Mouse (Mus musculus) testis, postnatal 14 days (tissue): ENCODE measurements around the gene Noxa1.

Experiments used
- DNase-seq: peaks from one replicate; pipeline ENCODE4 v3.0.0; 2021; ENCODE audit warnings: low spot score

Noxa1 gene

GRCm38 (mm10) chr2:25098005-25098615 lies 3.2 kb upstream of the Noxa1 start:
- no peak for DNase-seq

DNA sequence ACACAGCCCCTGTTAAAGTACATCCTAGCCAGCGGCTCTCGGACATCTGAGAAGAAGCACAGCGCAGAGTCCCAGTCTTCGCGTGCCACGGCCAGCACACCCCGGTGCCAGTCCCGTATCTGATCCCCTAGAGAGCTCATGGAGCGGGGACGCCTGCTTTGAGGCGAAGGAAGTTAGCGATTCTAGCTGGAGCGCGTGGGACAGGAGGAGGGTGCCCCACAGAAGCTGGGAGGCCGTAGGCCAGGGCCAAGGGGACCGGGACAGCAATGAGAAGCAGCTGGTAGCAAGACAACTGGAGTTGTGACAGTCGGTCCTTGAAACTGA lies 202 bp downstream of the Noxa1 start:
- DNase-seq = no peak

- DNase-seq = no peak
These were observed 6.3 kb downstream of the Noxa1 start for GRCm38 (mm10) chr2:25088636-25089035.

DNA sequence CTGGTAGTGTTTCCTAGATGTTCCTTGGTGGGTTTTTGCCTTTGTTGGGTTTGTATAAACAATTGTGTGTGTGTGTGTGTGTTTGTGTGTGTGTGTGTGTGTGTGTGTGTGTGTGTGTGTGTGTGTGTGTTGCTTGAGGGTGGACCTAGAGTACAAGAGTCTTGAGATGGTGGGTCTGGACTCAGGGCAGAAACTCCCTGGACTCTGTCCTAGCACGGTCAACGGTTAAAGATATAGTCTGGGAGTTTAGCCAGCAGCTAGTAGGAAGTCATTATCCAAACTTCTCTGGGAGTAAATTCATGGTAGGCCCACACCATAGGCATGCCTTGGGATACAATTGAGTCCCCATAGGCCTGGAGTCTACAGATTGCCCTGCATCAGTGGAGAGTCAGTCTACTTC lies 7.1 kb downstream of the Noxa1 start:
- DNase-seq = no peak

DNA sequence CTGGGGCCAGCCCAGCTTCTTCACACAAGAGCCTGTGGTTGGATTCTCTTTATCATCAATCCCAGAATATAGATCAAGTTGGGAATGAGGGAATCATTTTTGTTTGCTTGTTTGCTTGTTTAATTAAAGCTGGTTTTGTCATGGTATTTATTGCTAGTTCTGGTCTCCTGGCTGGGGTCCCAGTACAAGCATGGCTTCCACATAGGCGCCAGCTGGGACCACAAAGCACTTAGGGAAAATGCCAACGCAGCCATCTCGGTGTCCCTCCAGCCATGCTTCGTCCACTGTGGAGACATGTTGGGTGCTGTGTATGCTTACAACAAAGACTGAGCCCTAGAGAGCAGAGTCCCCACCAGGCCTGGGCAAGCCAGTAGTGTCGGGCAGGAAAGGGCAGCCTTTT lies 9.4 kb downstream of the Noxa1 start:
- DNase-seq = no peak

DNA sequence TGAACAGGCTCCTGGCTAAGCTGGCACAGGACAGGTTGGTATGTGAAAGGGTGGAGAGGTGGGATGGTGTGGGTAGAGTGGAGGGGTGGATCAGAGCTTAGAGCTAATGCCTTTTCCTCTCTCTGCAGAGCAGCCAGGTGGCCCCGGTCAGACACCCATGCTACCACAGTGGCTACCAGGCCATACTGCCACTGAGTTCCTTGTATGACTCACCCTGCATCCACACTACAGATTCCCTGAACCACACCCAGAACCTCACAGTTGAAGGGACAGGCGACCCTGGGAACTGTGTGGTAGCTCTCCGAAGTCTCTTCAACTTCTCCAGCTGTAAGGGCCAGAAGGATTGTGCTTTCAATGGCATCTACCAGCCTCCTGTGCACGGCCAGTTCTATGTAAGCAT lies 11.3 kb downstream of the Noxa1 start:
- no peak for DNase-seq

- DNase-seq = no peak
These were observed 14.9 kb downstream of the Noxa1 start, which contains the start of gene Entpd8 for GRCm38 (mm10) chr2:25080076-25080475. TSS of gene Entpd8 (plus strand) at chr2:25080304.

DNA sequence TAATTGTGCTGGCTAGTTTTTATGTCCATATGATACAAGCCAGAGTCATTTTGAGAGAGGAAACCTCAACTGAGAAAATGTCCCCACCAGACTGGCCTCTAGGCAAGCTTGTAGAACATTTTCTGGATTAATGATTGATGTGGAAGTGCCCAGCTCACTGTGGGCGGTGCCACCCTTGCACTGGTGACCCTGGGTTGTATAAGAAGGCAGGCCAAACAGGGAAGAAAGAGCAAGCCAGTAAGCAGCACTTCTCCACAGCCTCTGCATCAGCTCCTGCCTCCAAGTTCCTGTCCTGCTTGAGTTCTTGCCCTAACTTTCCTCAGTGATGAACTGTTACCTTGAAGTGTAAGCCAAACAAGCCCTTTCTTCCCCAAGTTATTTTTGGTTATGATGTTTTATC lies 16.0 kb downstream of the Noxa1 start:
- no peak for DNase-seq

- DNase-seq = no peak
These were observed 19.4 kb downstream of the Noxa1 start for GRCm38 (mm10) chr2:25075506-25075905.

DNA sequence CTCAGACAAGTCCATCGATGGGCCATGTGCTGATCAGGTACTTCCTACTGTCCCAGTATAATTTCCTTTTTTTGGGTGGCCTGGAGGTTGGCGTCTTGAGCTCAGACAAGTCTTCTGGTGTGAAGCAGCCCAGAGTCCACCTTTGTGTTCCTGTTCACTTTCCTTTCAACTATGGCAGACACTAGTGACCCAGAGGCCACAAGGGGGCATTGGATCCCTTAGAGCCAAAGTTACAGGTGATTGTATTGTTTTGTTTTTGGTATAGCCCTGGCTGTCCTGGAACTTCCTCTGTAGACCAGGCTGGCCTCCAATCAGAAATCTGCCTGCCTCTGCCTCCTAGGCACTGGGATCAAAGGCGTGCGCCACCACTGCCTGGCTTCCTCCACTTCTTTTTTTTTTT lies 22.6 kb downstream of the Noxa1 start:
- no peak for DNase-seq

DNA sequence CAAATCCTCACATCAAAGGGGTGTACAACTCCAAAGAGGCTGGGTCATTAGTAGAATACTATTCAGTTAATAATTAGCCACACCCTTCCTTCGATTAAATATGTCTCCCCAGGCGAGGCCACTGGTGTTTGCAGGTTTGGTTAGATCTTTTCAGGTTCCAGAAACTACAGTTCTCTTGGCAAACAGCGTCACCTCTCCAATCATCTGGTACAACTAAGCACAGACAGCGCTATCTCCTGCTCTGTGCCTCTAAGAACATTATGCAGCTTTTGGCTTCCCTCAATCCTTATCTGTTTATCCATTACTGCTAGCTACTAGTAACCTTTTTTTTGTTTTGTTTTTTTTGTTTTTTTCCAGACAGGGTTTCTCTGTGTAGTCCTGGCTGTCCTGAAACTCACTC lies 25.4 kb downstream of the Noxa1 start:
- no peak for DNase-seq

GRCm38 (mm10) chr2:25066552-25066951 lies 28.4 kb downstream of the Noxa1 start:
- DNase-seq = no peak

GRCm38 (mm10) chr2:25065537-25065936 lies 29.4 kb downstream of the Noxa1 start:
- DNase-seq = no peak

DNA sequence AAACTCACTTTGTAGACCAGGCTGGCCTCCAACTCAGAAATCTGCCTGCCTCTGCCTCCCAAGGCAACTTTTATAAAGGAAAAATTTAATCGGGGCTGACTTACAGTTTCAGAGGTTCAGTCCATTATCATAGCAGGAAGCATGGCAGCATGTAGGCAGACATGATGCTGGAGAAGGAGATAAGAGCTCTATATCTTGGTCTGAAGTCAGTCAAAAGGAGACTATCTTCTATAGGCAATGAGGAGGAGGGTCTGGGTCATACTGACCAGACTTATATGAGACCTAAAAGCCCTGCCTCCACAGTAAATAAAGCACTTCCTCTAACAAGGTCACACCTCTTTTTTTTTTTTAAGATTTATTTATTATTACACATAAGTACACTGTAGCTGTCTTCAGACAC lies 30.7 kb downstream of the Noxa1 start:
- no peak for DNase-seq

DNA sequence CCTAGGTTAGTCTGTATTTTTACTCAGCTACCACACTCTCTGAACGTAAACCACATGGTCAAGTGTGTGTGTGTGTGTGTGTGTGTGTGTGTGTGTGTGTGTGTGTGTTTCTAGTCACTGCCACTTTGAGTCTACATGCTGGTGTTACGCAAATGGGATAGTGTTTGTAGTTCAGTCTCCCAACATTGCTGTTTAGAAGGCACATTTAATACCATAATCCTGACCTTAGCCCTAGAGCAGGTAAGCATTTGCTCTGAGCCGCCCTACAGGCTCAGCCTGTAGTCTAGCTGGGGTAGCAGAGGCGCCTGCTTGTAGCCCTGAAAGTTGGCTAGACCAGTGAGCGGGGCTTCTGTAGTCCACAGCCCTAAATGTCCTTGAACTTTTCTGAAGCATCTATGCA lies 31.4 kb downstream of the Noxa1 start:
- no peak for DNase-seq

DNA sequence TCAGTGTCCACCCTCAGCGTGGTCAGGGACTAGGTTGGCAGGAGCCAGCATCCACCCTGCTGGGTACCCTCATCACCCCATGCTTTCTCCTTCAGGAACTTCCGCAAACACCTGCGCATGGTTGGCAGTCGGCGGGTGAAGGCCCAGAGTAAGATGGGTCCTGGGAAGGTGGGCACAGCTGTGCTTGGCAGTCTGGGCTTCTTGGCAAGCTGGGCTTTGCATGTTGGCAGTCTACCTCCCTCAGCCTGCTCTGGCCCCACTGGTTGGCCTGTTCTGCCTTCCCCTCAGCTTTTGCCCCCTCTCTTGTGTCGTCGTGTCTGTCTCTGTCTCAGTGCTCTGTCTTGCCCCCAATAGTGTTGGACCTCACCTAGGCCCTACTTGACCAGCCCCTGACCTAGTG lies 36.0 kb downstream of the Noxa1 start:
- no peak for DNase-seq

DNA sequence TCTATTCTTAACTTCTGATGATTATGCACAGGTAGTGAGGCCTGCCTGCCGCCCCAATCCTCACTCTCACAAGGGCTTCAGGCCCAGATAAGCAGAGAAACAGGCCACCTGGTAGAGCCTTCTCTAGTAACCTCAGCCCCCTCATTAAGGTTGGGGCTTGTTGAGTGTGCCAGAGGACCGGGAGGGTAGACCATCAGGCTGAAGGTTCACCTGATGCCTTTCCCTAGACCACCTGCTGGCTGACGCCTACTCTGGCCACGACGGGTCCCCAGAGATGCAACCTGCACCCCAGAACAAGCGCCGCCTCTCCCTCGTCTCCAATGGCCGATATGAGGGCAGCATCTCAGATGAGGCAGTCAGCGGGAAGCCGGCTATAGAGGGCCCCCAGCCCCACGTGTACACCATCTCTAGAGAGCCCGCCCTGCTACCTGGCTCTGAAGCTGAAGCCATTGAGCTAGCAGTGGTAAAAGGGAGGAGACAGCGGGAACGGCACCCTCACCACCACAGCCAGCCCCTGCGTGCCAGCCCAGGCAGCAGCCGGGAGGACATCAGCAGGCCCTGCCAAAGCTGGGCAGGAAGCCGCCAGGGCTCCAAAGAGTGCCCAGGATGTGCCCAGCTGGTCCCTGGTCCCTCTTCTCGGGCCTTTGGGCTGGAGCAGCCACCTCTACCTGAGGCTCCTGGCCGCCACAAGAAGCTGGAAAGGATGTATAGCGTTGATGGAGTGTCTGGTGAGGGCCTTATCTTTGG lies 39.4 kb downstream of the Noxa1 start:
- DNase-seq = no peak

GRCm38 (mm10) chr2:25055068-25055405 lies 39.9 kb downstream of the Noxa1 start:
- no peak for DNase-seq

GRCm38 (mm10) chr2:25054221-25055067 lies 40.5 kb downstream of the Noxa1 start, which contains the start of gene Nsmf:
TSS of gene Nsmf (plus strand) at chr2:25054355.
- peak; percentile 83 for DNase-seq

DNA sequence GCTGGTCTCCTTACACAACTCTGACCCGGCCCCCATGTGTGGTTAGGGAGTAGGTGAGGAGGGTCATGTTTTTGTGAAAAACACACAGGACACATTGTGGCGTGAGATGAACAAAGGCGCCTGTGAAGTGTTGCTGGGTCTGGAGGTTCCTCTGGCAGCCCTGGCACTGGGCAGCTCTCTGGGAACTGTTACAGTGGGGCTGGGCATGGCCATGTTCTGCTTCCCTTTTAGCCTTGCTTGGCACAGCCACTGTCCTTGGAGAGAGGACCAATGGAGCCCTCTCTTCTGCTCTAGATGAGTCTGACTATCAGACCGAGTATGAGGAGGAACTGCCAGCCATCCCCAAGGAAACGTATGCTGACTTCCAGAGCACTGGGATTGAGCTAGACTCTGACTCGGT lies 41.8 kb downstream of the Noxa1 start:
- DNase-seq = no peak

DNA sequence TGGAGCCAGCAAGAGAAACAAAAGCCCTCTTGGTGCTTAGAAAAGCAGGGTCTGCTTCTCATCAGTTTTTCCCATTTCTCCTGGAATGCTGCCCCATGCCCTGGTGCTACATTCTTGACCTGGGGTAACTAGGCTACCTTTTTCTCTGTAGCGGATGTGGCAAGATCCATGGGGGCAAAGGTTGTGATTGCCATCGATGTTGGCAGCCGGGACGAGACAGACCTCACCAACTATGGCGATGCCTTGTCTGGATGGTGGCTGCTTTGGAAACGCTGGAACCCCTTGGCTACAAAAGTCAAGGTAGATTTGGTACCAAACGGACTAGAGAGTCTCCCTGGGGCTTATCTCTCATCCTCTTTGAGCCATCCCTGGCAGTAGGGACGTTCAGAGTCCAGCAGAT lies 43.5 kb downstream of the Noxa1 start:
- DNase-seq = no peak

DNA sequence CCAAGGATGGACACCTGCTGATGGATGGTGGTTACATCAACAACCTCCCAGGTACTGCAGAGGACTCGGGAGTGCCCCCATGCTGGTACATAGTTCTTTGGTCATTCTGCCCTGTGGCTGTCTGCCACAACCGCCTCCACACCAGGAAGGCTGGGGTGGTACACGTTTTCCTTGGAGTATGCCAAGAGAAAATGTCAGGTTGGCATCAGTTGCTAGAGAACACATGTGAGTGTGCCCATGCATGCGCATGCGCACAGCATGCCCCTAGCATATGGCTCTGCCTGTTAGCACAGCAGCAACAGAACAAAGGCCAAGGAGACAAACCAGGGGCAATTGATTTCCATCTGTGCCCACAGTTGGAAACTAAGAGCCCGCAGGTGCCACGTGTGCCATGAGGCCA lies 44.0 kb downstream of the Noxa1 start:
- DNase-seq = no peak

DNA sequence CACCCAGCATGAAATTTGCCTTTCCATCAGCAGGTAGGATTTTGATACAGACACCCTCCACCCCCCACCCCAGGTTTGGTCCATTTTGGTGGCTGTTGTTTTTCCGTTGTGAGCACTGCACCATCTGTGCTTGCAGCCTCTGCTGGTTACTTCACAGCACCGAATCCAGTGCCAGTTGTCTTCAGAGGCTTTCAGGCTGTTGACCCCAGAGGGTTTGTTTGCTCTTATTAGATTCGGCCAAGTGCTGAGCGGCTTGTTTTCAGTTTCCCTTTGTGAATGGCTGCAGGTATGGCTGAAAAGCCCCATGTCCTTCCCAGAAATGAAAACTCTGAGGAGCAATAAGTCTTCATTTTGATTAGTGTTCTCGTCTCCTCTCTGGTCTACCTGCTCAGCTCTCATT lies 54.9 kb downstream of the Noxa1 start:
- DNase-seq = no peak
